In the genomic region with DNA sequence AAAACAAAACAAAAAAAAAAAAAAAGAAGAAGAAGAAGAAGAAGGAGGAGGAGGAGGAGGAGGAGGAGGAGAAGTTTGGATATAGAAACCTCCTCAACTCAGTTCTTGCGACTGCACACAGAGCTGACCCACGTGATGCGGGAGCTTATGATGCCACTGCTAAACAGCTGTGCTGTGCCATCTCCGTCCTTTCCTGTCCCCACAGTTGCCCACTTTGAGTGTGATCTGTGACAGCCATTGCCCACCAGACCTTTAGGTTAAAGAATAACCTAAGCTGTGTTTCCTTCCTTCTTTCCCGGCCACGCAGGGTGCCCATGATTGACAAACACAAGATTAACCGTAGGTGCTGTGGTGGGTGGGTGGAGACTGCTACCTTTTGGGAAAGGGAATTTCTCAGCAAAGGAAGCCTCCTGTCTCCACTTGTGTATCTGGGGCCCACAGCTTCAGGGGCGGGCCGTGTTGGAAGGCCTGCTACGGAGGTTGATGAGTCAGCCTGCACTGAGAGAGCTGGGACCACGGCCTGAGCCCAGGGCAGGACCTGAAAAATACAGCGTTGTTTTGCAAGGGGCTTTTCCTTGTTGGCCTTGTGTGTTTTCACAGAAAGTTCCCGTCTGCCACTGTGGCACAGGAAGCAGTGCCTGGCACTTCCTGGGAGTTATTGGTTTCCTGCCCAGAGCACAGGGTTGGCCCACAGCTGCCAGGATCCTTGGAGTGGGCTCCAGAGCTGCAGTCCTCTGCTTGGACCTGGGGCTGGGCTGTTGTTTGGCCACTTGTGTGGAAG, we compare ENCODE assay signal across 10 mouse cellular contexts. TPM values are rescaled to one million over a fixed set of nuclear protein-coding genes. Genes with fewer than 3 reads are reported as not detected.
DNase-seq lines count a peak whose midpoint lies in the region; ATAC-seq lines count a peak whose summit lies in the region.
"Had no signal": no experiment of that assay in that cellular context is flagged by ENCODE, and none has a peak within 500 bp of the region (broad histone marks: within the 10 kb centered on the region; RNA-seq: fewer than 3 reads in every experiment).

No protein-coding gene starts in this region.

- H3K9me3 ChIP-seq in kidney, embryonic 16.5 days (ENCODE audit: low read length) = no peaks in the 10 kb centered on the region
- no peaks in the 10 kb centered on the region for H3K9me3 ChIP-seq in hindbrain, embryonic 12.5 days (replicated peaks)
- H3K9me3 ChIP-seq: hindbrain, embryonic 15.5 days had no signal

- no peak for DNase-seq in kidney, postnatal 36 days
- peak; percentile 68 for DNase-seq in adipocyte (ENCODE audit: low spot score)
- DNase-seq in natural killer cell, adult 2 months (ENCODE audit: low spot score in 2 of 2) = peak; percentile 31 to 41
- no peak for DNase-seq in cerebellum, adult 8-10 months
- DNase-seq: embryo, embryonic 11 days had no signal

- H3K4me3 ChIP-seq in kidney, embryonic 16.5 days (ENCODE audit: low read length) = no peak overlapping the region
- no peak overlapping the region for H3K4me3 ChIP-seq in hindbrain, embryonic 12.5 days
- H3K4me3 ChIP-seq: hindbrain, embryonic 15.5 days had no signal

- no peaks in the 10 kb centered on the region for H3K27me3 ChIP-seq in kidney, embryonic 16.5 days (ENCODE audit: insufficient read depth, low read length)
- H3K27me3 ChIP-seq in hindbrain, embryonic 12.5 days = no peaks in the 10 kb centered on the region
- H3K27me3 ChIP-seq: hindbrain, embryonic 15.5 days had no signal

- H3K4me2 ChIP-seq in kidney, embryonic 16.5 days (replicated peaks; ENCODE audit: low read depth, low read length) = no peak overlapping the region
- no peak overlapping the region for H3K4me2 ChIP-seq in hindbrain, embryonic 12.5 days (replicated peaks)
- H3K4me2 ChIP-seq: hindbrain, embryonic 15.5 days had no signal

- H3K4me1 ChIP-seq in kidney, embryonic 16.5 days (ENCODE audit: insufficient read depth, low read length) = peaks cover 22% of the 10 kb centered on the region
- H3K4me1 ChIP-seq in hindbrain, embryonic 12.5 days = no peaks in the 10 kb centered on the region
- H3K4me1 ChIP-seq: hindbrain, embryonic 15.5 days had no signal

- 61% methylated on average over 13 of the region's 13 CpGs for WGBS in kidney, embryonic 16.5 days
- WGBS in hindbrain, embryonic 12.5 days = 79% methylated on average over 13 of the region's 13 CpGs

- H3K36me3 ChIP-seq in kidney, embryonic 16.5 days (ENCODE audit: insufficient read depth, low read length) = no peaks in the 10 kb centered on the region
- no peaks in the 10 kb centered on the region for H3K36me3 ChIP-seq in hindbrain, embryonic 12.5 days
- H3K36me3 ChIP-seq: hindbrain, embryonic 15.5 days had no signal

- peak; percentile 36; the same call in 1 of the 2 replicates for ATAC-seq in kidney, embryonic 16.5 days (ENCODE audit: low FRiP score, low TSS enrichment)
- peak; percentile 49 to 53 for ATAC-seq in hematopoietic stem cell, adult 5-6 weeks (replicated peaks in 1 of 2; ENCODE audit: insufficient read depth in 1 of 2, low FRiP score in 2 of 2, low TSS enrichment in 1 of 2, low read depth in 1 of 2, poor library complexity in 2 of 2, severe bottlenecking in 2 of 2)
- no peak for ATAC-seq in activated CD4-positive, CD25-positive, alpha-beta regulatory T cell, adult 4 months
- no peak for ATAC-seq in hindbrain, embryonic 12.5 days (ENCODE audit: low FRiP score)

- peak overlapping the region; percentile 75 for H3K27ac ChIP-seq in kidney, embryonic 16.5 days (ENCODE audit: low read length)
- no peak overlapping the region for H3K27ac ChIP-seq in hindbrain, embryonic 12.5 days
- H3K27ac ChIP-seq: hindbrain, embryonic 15.5 days had no signal

- H3K9ac ChIP-seq in kidney, embryonic 16.5 days (replicated peaks; ENCODE audit: low read length) = peak overlapping the region; percentile 28; the same call in 1 of the 2 replicates
- H3K9ac ChIP-seq in hindbrain, embryonic 12.5 days = no peak overlapping the region
- H3K9ac ChIP-seq: hindbrain, embryonic 15.5 days had no signal

RNA-seq across cellular contexts. Expression of a gene that starts 19.5 kb away (rescaled TPM):
- 8.7 and 9.4 TPM in 2 replicates for polyA plus RNA-seq in kidney, embryonic 16.5 days (2015; fragmentation: Nextera tagmentation; extraction: Ambion mirVana)
- 37.5 and 44.6 TPM in 2 replicates for total RNA-seq in hematopoietic stem cell, adult 5-6 weeks (2017)
- polyA plus RNA-seq in activated CD4-positive, CD25-positive, alpha-beta regulatory T cell, adult 4 months (2017; shearing (Covaris generic)) = 10 to 100 TPM; 21.2 to 24.5 TPM
- 6.0 and 6.6 TPM in 2 replicates for polyA plus RNA-seq in hindbrain, embryonic 12.5 days (2016; fragmentation: Nextera tagmentation; extraction: Ambion mirVana)

RNA-seq across cellular contexts. Expression of a gene that starts 36.5 kb away (rescaled TPM):
- polyA plus RNA-seq in kidney, embryonic 16.5 days (2015; fragmentation: Nextera tagmentation; extraction: Ambion mirVana) = 132 and 151 TPM in 2 replicates
- 76.9 and 81.4 TPM in 2 replicates for total RNA-seq in hematopoietic stem cell, adult 5-6 weeks (2017)
- 10 to 100 TPM; 24.7 to 33.3 TPM for polyA plus RNA-seq in activated CD4-positive, CD25-positive, alpha-beta regulatory T cell, adult 4 months (2017; shearing (Covaris generic))
- polyA plus RNA-seq in hindbrain, embryonic 12.5 days (2016; fragmentation: Nextera tagmentation; extraction: Ambion mirVana) = 63.9 and 64.4 TPM in 2 replicates

Comparison
In these comparisons a context has a peak if more than half of its experiments do, and no peak if none do; other contexts are left out.
1. ATAC-seq: peak in kidney, embryonic 16.5 days (single experiment) and hematopoietic stem cell, adult 5-6 weeks (2 of 2); none in activated CD4-positive, CD25-positive, alpha-beta regulatory T cell, adult 4 months (single experiment) and hindbrain, embryonic 12.5 days (single experiment).
2. DNase-seq: peak in adipocyte (single experiment) and natural killer cell, adult 2 months (2 of 2); none in kidney, postnatal 36 days (0 of 2) and cerebellum, adult 8-10 months (single experiment).